Mouse (Mus musculus) urinary bladder, postnatal 25 days (tissue): ENCODE measurements around the gene Mup3.
"Not testable (repeated sequence)": the region's sequence is repeated elsewhere in the genome, so short reads cannot be mapped to it uniquely, and the experiment has no call there.

Experiments
- DNase-seq: peaks from one replicate; pipeline ENCODE4 v3.0.0; 2022; ENCODE audit warnings: low spot score

Mup3 gene

GRCm38 (mm10) chr4:62087241-62087640 is at the start of gene Mup3:
Gene Mup3 (minus strand): TSS chr4:62087342.
- no peak for DNase-seq

GRCm38 (mm10) chr4:62133706-62134105 is 46.6 kb upstream of the Mup3 start:
- peak; percentile 50 for DNase-seq

- DNase-seq: peak; percentile 4
Observed at GRCm38 (mm10) chr4:62103366-62103765, 16.2 kb upstream of the Mup3 start.

DNA sequence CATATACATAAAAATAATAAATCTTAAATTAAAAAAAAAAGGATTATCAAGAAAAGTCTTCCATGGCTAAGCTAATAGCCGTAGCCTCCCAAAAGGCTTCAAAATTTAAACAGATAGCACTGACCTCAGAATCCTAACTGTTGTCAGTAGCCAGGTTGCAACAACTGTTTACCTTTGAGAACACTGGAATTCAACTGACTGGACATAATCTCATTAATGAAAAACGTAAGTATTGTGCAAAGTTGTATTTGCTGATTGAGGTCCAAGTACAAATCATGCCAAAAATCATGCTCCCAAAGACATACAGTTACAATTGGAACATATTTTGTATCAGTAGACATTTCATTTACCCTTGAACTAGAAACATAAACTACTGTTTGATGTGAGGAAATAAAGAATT is 811 bp upstream of the Mup3 start:
- DNase-seq: no peak

DNA sequence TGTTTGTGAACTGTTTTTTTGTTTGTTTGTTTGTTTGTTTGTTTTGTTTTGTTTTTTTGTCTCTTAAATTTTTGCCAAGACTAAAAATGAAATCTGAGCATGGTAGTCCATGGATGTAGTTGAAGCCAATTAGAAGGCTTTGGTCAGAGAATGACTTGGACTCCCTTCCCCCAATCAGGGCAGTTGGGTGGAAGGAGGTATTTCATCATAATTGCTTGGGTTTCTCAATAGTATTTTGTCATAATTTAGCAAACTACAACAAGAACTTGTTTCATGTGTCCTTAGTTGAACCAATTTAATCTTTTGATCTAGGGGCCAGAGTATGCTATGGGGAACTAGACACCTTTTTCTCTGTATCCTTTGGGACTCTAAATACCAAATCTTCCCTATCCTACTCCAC is 4.4 kb downstream of the Mup3 start:
- DNase-seq: no peak

GRCm38 (mm10) chr4:62075126-62075525 is 12.0 kb downstream of the Mup3 start:
- no peak for DNase-seq

DNA sequence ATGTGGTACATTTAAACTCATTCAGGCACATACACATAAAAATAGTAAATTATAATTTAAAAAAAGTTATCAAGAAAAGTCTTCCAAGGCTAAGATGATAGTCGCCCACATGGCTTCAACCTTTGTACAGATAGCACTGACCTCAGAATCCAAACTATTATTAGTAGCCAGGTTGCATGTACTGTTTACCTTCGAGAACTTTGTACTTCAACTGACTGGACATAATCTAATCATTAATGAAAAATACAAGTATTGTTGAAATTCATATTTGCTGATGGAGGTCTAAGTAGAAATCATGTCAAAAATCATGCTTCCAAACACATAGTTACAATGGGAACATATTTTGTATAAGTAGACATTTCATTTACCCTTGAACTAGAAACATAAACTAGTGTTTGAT is 32.4 kb downstream of the Mup3 start:
- DNase-seq: not testable (repeated sequence)

- not testable (repeated sequence) for DNase-seq
Observed at GRCm38 (mm10) chr4:62054058-62054457, 33.1 kb downstream of the Mup3 start, which contains the start of gene Mup20. Gene Mup20 (minus strand): TSS chr4:62054158.
